Mouse (Mus musculus) neural tube, embryonic 10.5 days (tissue): ENCODE measurements at regions not wholly inside any gene's neighbourhood (a gene's known extent, or its start where the extent isn't known, plus 50 kb on each side); places are given as distances from the start of the nearest gene placed in this dataset.
A peak's percentile ranks its signal among the peaks of the same experiment; 100 is the strongest.
"Not testable (repeated sequence)": the region's sequence is repeated elsewhere in the genome, so short reads cannot be mapped to it uniquely, and the experiment has no call there.

Experiments
- DNase-seq: peaks from one replicate; pipeline ENCODE4 v3.0.0-alpha.2; 2017; ENCODE audit warnings: low spot score; ENCODE audit errors: extremely low spot score

GRCm38 (mm10) chr9:17987606-17988005 is 304.3 kb upstream of the Chordc1 start:
- peak; percentile 45 for DNase-seq

GRCm38 (mm10) chr9:18002557-18002956 is 289.4 kb upstream of the Chordc1 start:
- no peak for DNase-seq

DNA sequence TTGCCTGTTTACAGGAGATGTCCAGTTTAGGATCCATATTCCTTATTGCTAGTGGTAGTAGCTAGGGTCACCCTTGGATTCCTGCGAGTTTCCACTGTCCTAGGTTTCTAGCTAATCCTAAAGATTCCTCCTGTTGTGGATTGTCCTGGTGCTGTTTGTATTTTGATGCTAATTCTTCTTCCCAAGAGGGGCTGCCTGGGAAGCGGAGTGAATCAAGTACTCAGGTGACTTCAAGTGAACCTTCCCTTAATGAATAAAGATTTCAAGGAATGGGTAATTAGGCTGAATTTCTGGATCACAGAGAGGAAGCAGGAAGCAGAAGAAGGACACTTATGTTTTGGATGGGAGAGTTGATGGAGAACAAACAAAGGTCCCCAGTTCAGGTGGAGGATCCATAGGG is 250.6 kb upstream of the Chordc1 start:
- no peak for DNase-seq

GRCm38 (mm10) chr9:18042636-18043035 is 249.3 kb upstream of the Chordc1 start:
- DNase-seq, result not testable (repeated sequence)

- DNase-seq, result no peak
Measured at GRCm38 (mm10) chr9:18076942-18077341, 215.0 kb upstream of the Chordc1 start.

GRCm38 (mm10) chr9:18078446-18078845 is 213.5 kb upstream of the Chordc1 start:
- not testable (repeated sequence) for DNase-seq

DNA sequence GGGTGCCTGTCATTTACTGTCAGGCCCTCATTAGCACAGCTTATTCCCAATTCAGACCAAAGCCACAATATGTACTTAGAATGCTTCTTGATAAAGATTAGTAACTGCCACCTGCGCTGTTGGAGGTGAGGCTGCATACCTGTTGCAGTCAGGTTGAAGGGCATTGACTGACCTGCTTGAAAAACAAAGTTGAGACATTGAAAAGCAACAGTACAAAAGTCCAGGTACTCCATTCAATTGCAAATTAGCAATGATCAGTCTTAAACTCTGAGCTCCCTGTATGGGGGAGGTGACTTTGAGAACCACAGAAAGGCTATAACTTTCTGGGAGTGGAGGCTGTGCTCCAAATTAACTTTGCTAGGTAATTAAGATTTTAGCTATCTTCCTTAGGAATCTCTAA is 212.8 kb upstream of the Chordc1 start:
- not testable (repeated sequence) for DNase-seq
